Mouse (Mus musculus): Measurements from ENCODE around the gene Hist1h2br. TPM values are rescaled to one million over a fixed set of nuclear protein-coding genes. Genes with fewer than 3 reads are reported as not detected.
"Not testable (repeated sequence)": the region's sequence is repeated elsewhere in the genome, so short reads cannot be mapped to it uniquely, and the experiment has no call there.

The Hist1h2br gene
- polyA plus RNA-seq (2012): 12.4 and 21.9 TPM in 2 replicates

- H3K27me3 ChIP-seq (ENCODE audit: control insufficient read depth); H3K9me3 ChIP-seq (ENCODE audit: control insufficient read depth, low read length); H3K36me3 ChIP-seq (ENCODE audit: control insufficient read depth); H3K4me3 ChIP-seq (replicated peaks): not testable (repeated sequence)
- H3K4me1 ChIP-seq (ENCODE audit: control insufficient read depth): peaks cover 15% of the 10 kb centered on the region
These were observed at the start of gene Hist1h2br, which contains the start of gene Hist1h2ap for GRCm38 (mm10) chr13:21833461-21833860. Hist1h2br (plus strand) TSS chr13:21833743. Hist1h2ap (minus strand) TSS chr13:21833507.

GRCm38 (mm10) chr13:21784311-21784710, 49.2 kb upstream of the Hist1h2br start:
- H3K36me3 ChIP-seq (ENCODE audit: control insufficient read depth): peaks cover 8% of the 10 kb centered on the region
- H3K4me3 ChIP-seq (replicated peaks): peak overlapping the region; percentile 63
- peaks cover 76% of the 10 kb centered on the region for H3K4me1 ChIP-seq (ENCODE audit: control insufficient read depth)
- H3K27me3 ChIP-seq (ENCODE audit: control insufficient read depth): no peaks in the 10 kb centered on the region
- TF ChIP-seq TAL1 (IDR thresholded peaks at IDR 0.05; ENCODE audit: low read length): no peak
- TF ChIP-seq GATA1 (IDR thresholded peaks at IDR 0.05; ENCODE audit: low read length): no peak
- H3K9me3 ChIP-seq (ENCODE audit: control insufficient read depth, low read length): peaks cover 2% of the 10 kb centered on the region; the same call in 1 of the 2 replicates

GRCm38 (mm10) chr13:21786189-21786898, 47.2 kb upstream of the Hist1h2br start:
- H3K4me1 ChIP-seq (ENCODE audit: control insufficient read depth): peaks cover 72% of the 10 kb centered on the region
- no peaks in the 10 kb centered on the region for H3K9me3 ChIP-seq (ENCODE audit: control insufficient read depth, low read length)
- H3K36me3 ChIP-seq (ENCODE audit: control insufficient read depth): no peaks in the 10 kb centered on the region
- H3K27me3 ChIP-seq (ENCODE audit: control insufficient read depth): peaks cover 11% of the 10 kb centered on the region
- H3K4me3 ChIP-seq (replicated peaks): peak overlapping the region; percentile 67
- no peak for TF ChIP-seq GATA1 (IDR thresholded peaks at IDR 0.05; ENCODE audit: low read length)

GRCm38 (mm10) chr13:21786899-21787629, 46.5 kb upstream of the Hist1h2br start, which contains the start of the genes Hist1h2an and Hist1h2bp:
Hist1h2an (minus strand) TSS chr13:21787218.
Hist1h2bp (plus strand) TSS chr13:21787461.
- Histone ChIP-seq H3K4me1 (ENCODE audit: control insufficient read depth) (peaks cover 68% of the 10 kb centered on the region), H3K4me3 (replicated peaks) (peak within 1 kb of the TSS; percentile 67), H3K27me3 (ENCODE audit: control insufficient read depth) (peaks cover 11% of the 10 kb centered on the region)
- H3K36me3 ChIP-seq (ENCODE audit: control insufficient read depth); H3K9me3 ChIP-seq (ENCODE audit: control insufficient read depth, low read length): not testable (repeated sequence)

GRCm38 (mm10) chr13:21787760-21788593, 45.6 kb upstream of the Hist1h2br start:
- Histone ChIP-seq H3K9me3 (ENCODE audit: control insufficient read depth, low read length) (no peaks in the 10 kb centered on the region), H3K4me3 (replicated peaks) (peak overlapping the region; percentile 67), H3K27me3 (ENCODE audit: control insufficient read depth) (peaks cover 11% of the 10 kb centered on the region), H3K4me1 (ENCODE audit: control insufficient read depth) (peaks cover 59% of the 10 kb centered on the region), H3K36me3 (ENCODE audit: control insufficient read depth) (no peaks in the 10 kb centered on the region)
- TF ChIP-seq GATA1 (IDR thresholded peaks at IDR 0.05; ENCODE audit: low read length) (no peak), TAL1 (IDR thresholded peaks at IDR 0.05; ENCODE audit: low read length) (no peak)

GRCm38 (mm10) chr13:21789925-21790324, 43.6 kb upstream of the Hist1h2br start:
- TF ChIP-seq GATA1 (IDR thresholded peaks at IDR 0.05; ENCODE audit: low read length) (no peak), TAL1 (IDR thresholded peaks at IDR 0.05; ENCODE audit: low read length) (no peak)
- Histone ChIP-seq H3K4me3 (replicated peaks) (peak overlapping the region; percentile 31), H3K9me3 (ENCODE audit: control insufficient read depth, low read length) (no peaks in the 10 kb centered on the region), H3K27me3 (ENCODE audit: control insufficient read depth) (peaks cover 11% of the 10 kb centered on the region), H3K36me3 (ENCODE audit: control insufficient read depth) (no peaks in the 10 kb centered on the region), H3K4me1 (ENCODE audit: control insufficient read depth) (peaks cover 46% of the 10 kb centered on the region)

GRCm38 (mm10) chr13:21790601-21791283, 42.8 kb upstream of the Hist1h2br start:
- Histone ChIP-seq H3K36me3 (ENCODE audit: control insufficient read depth) (no peaks in the 10 kb centered on the region), H3K4me3 (replicated peaks) (peak overlapping the region; percentile 42), H3K9me3 (ENCODE audit: control insufficient read depth, low read length) (no peaks in the 10 kb centered on the region), H3K4me1 (ENCODE audit: control insufficient read depth) (peaks cover 38% of the 10 kb centered on the region), H3K27me3 (ENCODE audit: control insufficient read depth) (peaks cover 11% of the 10 kb centered on the region)
- TF ChIP-seq TAL1 (IDR thresholded peaks at IDR 0.05; ENCODE audit: low read length) (no peak), GATA1 (IDR thresholded peaks at IDR 0.05; ENCODE audit: low read length) (no peak)

- Histone ChIP-seq H3K36me3 (ENCODE audit: control insufficient read depth) (no peaks in the 10 kb centered on the region), H3K27me3 (ENCODE audit: control insufficient read depth) (peaks cover 5% of the 10 kb centered on the region), H3K4me1 (ENCODE audit: control insufficient read depth) (peaks cover 7% of the 10 kb centered on the region), H3K9me3 (ENCODE audit: control insufficient read depth, low read length) (no peaks in the 10 kb centered on the region), H3K4me3 (replicated peaks) (no peak overlapping the region)
- TF ChIP-seq TAL1 (IDR thresholded peaks at IDR 0.05; ENCODE audit: low read length) (no peak), GATA1 (IDR thresholded peaks at IDR 0.05; ENCODE audit: low read length) (no peak)
These were observed 38.0 kb upstream of the Hist1h2br start for GRCm38 (mm10) chr13:21795584-21795983.

- not testable (repeated sequence) for H3K9me3 ChIP-seq (ENCODE audit: control insufficient read depth, low read length); H3K4me1 ChIP-seq (ENCODE audit: control insufficient read depth); H3K4me3 ChIP-seq (replicated peaks); H3K36me3 ChIP-seq (ENCODE audit: control insufficient read depth); H3K27me3 ChIP-seq (ENCODE audit: control insufficient read depth)
These were observed 36.4 kb upstream of the Hist1h2br start for GRCm38 (mm10) chr13:21797163-21797562.

GRCm38 (mm10) chr13:21803058-21803457, 30.5 kb upstream of the Hist1h2br start:
- H3K27me3 ChIP-seq (ENCODE audit: control insufficient read depth); H3K4me1 ChIP-seq (ENCODE audit: control insufficient read depth); H3K9me3 ChIP-seq (ENCODE audit: control insufficient read depth, low read length); H3K4me3 ChIP-seq (replicated peaks); H3K36me3 ChIP-seq (ENCODE audit: control insufficient read depth): not testable (repeated sequence)

GRCm38 (mm10) chr13:21810073-21810472, 23.5 kb upstream of the Hist1h2br start, which contains the start of the genes Hist1h2bq and Hist1h2ao:
Hist1h2bq (minus strand) TSS chr13:21810197.
Hist1h2ao (plus strand) TSS chr13:21810465.
- H3K36me3 ChIP-seq (ENCODE audit: control insufficient read depth); H3K4me3 ChIP-seq (replicated peaks); H3K27me3 ChIP-seq (ENCODE audit: control insufficient read depth); H3K9me3 ChIP-seq (ENCODE audit: control insufficient read depth, low read length); H3K4me1 ChIP-seq (ENCODE audit: control insufficient read depth): not testable (repeated sequence)

- not testable (repeated sequence) for H3K27me3 ChIP-seq (ENCODE audit: control insufficient read depth); H3K4me3 ChIP-seq (replicated peaks); H3K4me1 ChIP-seq (ENCODE audit: control insufficient read depth); H3K9me3 ChIP-seq (ENCODE audit: control insufficient read depth, low read length); H3K36me3 ChIP-seq (ENCODE audit: control insufficient read depth)
These were observed 22.5 kb upstream of the Hist1h2br start for GRCm38 (mm10) chr13:21811074-21811473.

Data from erythroblast, embryonic 14.5 days (primary cell).